Mouse (Mus musculus): ENCODE results near the gene Lrrtm3. TPM values are rescaled to one million over a fixed set of nuclear protein-coding genes. Genes with fewer than 3 reads are reported as not detected.

Lrrtm3 gene
- 10 to 100 TPM; 23.6 to 25.5 TPM for total RNA-seq (2021)

GRCm38 (mm10) chr10:64089680-64090460, at the start of gene Lrrtm3:
Gene Lrrtm3, minus strand, starts transcription at chr10:64090277.
- DNase-seq (ENCODE audit: extremely low spot score in 1 of 2, low spot score in 1 of 2): peak; percentile 60 to 68

DNA sequence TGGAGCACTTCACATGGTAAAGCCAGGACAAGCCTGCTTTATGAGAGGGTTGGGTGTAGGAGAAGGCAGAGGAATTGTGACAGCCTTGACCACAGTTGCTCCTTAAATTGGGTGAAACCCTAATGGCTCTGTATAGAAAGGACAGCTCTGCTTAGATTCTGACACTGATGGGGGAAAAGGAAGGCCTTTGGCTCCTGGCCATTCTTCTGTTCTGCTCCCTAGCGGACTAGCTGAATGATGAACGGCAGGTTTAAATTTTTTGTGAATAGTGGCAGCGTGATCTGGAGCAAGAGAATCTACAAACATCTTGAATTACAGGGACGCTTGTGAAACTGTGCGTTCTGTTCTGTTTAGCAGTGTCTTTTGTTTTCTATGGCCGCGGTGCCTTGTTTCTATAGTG, 45.4 kb upstream of the Lrrtm3 start:
- DNase-seq (ENCODE audit: extremely low spot score in 1 of 2, low spot score in 1 of 2): no peak

DNA sequence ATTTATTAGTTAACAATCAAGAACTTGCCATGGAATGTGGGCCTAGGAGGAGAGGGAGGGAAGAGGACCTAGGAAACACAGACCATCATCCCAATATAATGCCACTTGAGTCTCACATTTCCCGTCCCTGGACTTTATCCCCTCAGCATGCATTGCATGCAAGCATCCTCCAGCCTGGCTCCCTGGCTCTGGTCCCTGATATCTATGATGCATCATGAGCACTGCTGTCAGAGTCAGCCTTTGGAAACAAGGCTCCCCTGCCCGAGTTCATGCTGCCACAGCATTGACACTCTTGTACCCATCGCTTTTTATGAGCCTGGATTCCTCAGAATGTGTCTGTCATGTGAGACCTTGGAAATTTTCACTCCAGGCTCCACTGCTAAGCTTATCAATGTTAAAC, 43.4 kb upstream of the Lrrtm3 start:
- DNase-seq (ENCODE audit: extremely low spot score in 1 of 2, low spot score in 1 of 2): no peak

GRCm38 (mm10) chr10:64130397-64131150, 40.5 kb upstream of the Lrrtm3 start:
- DNase-seq (ENCODE audit: extremely low spot score in 1 of 2, low spot score in 1 of 2): no peak

GRCm38 (mm10) chr10:64118833-64119232, 28.8 kb upstream of the Lrrtm3 start:
- no peak for DNase-seq (ENCODE audit: extremely low spot score in 1 of 2, low spot score in 1 of 2)

GRCm38 (mm10) chr10:64115246-64115645, 25.2 kb upstream of the Lrrtm3 start:
- no peak for DNase-seq (ENCODE audit: extremely low spot score in 1 of 2, low spot score in 1 of 2)

DNA sequence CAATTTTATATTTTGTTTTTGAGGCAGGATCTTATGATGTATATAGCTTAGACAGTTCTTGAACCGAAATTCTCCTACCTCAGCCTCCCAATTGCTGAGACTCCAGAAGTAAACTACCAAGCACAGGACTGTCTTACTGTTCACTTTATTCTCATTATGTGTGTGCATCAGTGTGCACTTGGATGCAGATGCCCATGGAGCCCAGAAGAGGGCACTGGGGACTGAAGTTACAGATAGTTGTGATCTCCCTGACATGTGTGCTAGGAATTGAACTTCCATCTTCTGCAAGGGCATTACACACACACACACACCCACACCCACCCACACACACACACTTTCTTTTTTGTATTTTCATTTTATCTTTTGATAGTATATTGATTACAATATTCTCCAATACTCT, 6.5 kb upstream of the Lrrtm3 start:
- DNase-seq (ENCODE audit: extremely low spot score in 1 of 2, low spot score in 1 of 2): no peak

- DNase-seq (ENCODE audit: extremely low spot score in 1 of 2, low spot score in 1 of 2): no peak
Observed at GRCm38 (mm10) chr10:64088774-64089460, 1.2 kb downstream of the Lrrtm3 start.

GRCm38 (mm10) chr10:64087936-64088773, 1.9 kb downstream of the Lrrtm3 start:
- DNase-seq (ENCODE audit: extremely low spot score in 1 of 2, low spot score in 1 of 2): peak in 1 of 2 experiments; percentile 25

- DNase-seq (ENCODE audit: extremely low spot score in 1 of 2, low spot score in 1 of 2): no peak
Observed at GRCm38 (mm10) chr10:64087521-64087920, 2.6 kb downstream of the Lrrtm3 start.

DNA sequence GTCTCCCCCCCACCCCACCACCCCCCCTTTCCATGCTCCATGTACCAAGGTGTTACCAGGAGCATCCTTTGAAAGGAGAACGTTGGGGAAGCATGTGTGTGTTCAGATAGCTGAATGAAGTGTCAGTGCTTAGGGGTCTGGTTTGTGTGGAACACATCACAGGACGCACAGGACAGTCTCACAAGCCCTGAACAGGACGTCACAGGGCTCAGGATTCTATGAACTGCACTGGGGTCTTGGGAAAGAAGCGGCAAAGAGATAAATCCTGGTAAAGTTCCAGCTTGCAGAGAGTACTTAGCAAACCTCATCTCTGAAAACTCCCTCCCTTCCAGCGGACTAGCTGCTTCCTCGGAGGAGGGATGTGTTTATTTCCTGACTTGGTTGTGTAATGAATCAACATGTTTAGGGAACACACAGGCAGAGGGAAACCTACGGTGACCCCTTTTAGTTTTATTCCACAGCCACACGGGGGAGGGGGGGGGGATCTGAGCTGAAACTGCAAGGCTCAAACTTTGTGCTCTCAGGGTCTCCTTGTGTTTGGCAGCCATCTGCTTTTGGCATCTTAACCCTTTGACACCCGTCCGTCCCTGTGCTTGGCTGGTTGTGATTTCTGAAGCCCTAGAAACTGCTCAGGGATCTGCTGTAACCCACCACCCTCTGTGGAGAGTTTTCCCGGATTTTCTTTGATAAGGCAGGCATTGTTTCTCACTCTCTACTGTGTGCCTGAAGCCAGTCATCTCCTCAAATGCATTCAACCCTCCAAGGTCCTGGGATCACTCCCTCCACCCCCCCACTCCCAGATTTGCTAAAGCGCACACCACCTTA, 3.3 kb downstream of the Lrrtm3 start:
- no peak for DNase-seq (ENCODE audit: extremely low spot score in 1 of 2, low spot score in 1 of 2)

GRCm38 (mm10) chr10:64086183-64086566, 3.9 kb downstream of the Lrrtm3 start:
- DNase-seq (ENCODE audit: extremely low spot score in 1 of 2, low spot score in 1 of 2): no peak

DNA sequence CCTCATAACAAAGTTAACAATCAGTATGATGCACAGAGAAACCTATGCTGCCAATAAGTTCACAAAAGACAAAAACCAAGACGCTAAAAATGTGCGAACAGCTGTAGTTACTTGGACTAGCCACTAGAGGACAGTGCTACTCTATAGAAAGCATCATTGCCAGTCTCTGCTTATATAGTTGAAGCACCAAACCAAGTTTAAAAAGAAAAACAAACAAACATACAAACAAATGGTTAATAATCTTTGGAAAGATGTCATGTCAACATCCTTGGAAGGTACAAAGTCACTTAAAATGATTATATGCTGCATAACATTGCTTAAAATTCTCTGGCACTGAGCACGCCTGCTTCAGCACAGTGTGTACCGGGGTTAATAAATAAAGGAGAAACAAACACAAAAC, 5.6 kb downstream of the Lrrtm3 start:
- DNase-seq (ENCODE audit: extremely low spot score in 1 of 2, low spot score in 1 of 2): no peak

DNA sequence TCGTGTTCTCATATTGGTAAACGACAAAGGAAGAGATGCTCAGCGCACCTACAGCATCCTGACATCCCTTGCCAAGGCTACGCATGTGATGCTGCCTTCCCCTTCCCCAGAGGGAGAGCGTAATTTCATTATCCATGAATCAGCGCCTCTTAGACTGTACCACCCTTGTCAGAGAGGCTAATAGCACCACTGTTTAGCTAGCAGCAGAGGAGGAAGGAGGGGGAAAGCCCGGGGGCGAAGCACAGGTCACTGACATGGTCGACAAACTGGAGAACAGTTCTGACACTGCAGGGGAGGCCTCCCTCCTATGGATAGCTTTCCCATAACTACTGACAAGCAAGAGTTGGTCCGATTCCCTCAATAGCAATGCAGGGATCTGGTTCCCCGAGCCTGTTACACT, 6.3 kb downstream of the Lrrtm3 start:
- DNase-seq (ENCODE audit: extremely low spot score in 1 of 2, low spot score in 1 of 2): no peak

GRCm38 (mm10) chr10:64082345-64082744, 7.7 kb downstream of the Lrrtm3 start:
- DNase-seq (ENCODE audit: extremely low spot score in 1 of 2, low spot score in 1 of 2): no peak

DNA sequence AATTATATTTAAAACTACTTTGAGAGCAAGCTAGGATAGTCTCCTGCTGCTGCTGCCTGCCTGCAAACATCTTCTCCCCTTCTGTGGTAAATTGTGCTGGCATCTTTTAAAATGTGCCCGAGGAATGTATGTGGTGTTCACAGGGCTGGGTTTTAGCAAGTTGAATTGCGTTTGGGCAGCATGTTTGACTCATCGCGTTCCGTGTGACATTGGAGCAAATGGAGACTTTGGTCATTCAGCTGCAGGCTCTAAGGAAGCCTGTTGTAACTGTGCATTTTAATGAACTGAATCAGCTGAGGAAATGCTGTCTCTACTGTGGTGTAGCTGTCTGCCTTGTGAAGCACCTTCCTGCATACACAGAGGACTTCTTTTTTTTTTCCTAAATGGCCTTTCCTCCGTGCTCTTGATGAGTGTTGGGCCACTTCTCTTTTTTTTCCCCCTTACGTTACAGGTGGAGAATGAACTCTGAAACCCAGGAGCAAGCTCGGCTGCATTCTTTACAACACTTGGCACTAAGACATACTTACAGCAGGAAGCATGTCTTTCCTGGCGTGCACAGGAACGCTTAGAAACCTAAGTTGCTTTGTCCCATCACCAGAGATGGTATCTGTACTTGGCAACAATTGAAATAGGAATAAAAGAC, 13.5 kb downstream of the Lrrtm3 start:
- DNase-seq (ENCODE audit: extremely low spot score in 1 of 2, low spot score in 1 of 2): no peak

DNA sequence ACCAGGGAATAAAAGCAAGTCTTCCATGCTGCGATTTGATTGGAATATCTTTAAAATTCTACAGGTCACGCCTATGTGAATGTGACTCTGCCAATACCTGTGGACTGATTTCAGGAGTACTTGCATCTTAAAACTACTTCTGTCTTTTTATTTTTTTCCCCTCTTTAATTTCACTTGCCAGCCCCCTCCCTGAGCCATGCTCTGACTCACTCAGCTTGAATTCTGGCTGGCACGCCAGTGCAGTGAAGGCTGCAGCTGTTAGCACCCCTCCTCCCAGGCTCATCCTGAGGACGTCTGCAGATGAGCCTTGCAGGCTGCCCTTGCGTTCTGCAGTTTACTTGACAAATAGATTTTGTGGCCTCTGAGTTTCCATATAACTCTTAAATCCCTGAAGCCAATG, 14.1 kb downstream of the Lrrtm3 start:
- peak in 1 of 2 experiments; percentile 37 for DNase-seq (ENCODE audit: extremely low spot score in 1 of 2, low spot score in 1 of 2)

DNA sequence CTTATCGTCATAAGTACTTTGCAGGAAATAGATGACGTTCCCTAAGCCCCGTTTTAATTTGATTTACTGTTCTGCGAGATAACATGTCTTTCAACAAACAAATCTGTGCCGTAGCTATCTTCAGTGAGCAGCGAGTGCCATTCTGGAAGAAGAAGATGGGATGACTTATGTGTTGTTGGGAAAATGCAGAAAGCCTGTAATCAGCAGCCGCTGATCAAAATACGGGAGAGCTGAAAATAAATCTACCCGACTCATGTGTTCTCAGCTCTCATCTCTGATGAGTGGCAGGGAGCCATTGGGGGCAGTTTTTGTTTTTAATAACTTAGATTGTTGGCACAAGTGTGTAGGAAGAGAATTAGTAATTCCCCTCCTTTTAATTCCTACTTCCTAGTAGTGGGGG, 26.4 kb downstream of the Lrrtm3 start:
- DNase-seq (ENCODE audit: extremely low spot score in 1 of 2, low spot score in 1 of 2): no peak

GRCm38 (mm10) chr10:64049946-64050345, 40.1 kb downstream of the Lrrtm3 start:
- no peak for DNase-seq (ENCODE audit: extremely low spot score in 1 of 2, low spot score in 1 of 2)

Measured in layer of hippocampus, postnatal 25 days (tissue).